Mouse (Mus musculus) embryonic stem cell, embryonic (primary cell): Measurements from ENCODE around the gene Zfp184.
"Not testable (repeated sequence)": the region's sequence is repeated elsewhere in the genome, so short reads cannot be mapped to it uniquely, and the experiment has no call there.

Experiments
- CTCF ChIA-PET, 4 experiments: fragments of 300-600 bp in 2 of 4; fragments of 350-600 bp in 2 of 4; sonication (Branson Sonifier 250); formaldehyde crosslinking; loops; one replicate each; lab custom pipeline; 2022; ENCODE audit warnings: inconsistent platforms in 2 of 4; lab: Charles Lee
- POLR2A ChIA-PET, 4 experiments: fragments of 300-600 bp in 2 of 4; fragments of 350-600 bp in 2 of 4; sonication (Branson Sonifier 250); formaldehyde crosslinking; loops; one replicate each; lab custom pipeline; 2022; ENCODE audit warnings: antibody characterized with exemption in 4 of 4, inconsistent platforms in 1 of 4; lab: Charles Lee

The Zfp184 gene

GRCm38 (mm10) chr13:21944926-21945740 lies at the start of gene Zfp184:
Zfp184 (plus strand) TSS chr13:21945094.
- ChIA-PET POLR2A (interaction anchor here in 3 of 4 experiments (0.6 to 1.6 kb wide), 18 partner anchors 13 to 571 kb away, joined by 3 to 6 read pairs (median 3); partner anchors contain the start of genes Hist1h2ah (in 2 of the 3), Hist1h2bk (in 2 of the 3), Hist1h2ak (in 1 of the 3) and Hist1h2bn (in 1 of the 3)), CTCF (interaction anchor here in 1 of 4 experiments (1.2 kb wide), 1 partner anchor 29 kb away, joined by 3 read pairs; no protein-coding TSS in a partner anchor)

- POLR2A ChIA-PET = interaction anchor here (0.7 to 2.5 kb wide), 27 partner anchors 9 to 1606 kb away, joined by 3 to 10 read pairs (median 4); partner anchors contain the start of genes Hist1h2ag (in 2 of the 4), Hist1h2bj (in 2 of the 4), Hist1h2ah (in 1 of the 4) and Hist1h2bk (in 1 of the 4)
- CTCF ChIA-PET = interaction anchor here in 2 of 4 experiments (0.6 to 0.9 kb wide), 2 partner anchors 12 to 1505 kb away, joined by 4 to 5 read pairs; no protein-coding TSS in a partner anchor
These were observed 48.2 kb upstream of the Zfp184 start for GRCm38 (mm10) chr13:21896549-21897244.

- ChIA-PET CTCF (interaction anchor here in 1 of 4 experiments (0.9 kb wide), 1 partner anchor 1505 kb away, joined by 4 read pairs; no protein-coding TSS in a partner anchor), POLR2A (interaction anchor here (0.6 to 2.5 kb wide), 27 partner anchors 8 to 1605 kb away, joined by 3 to 10 read pairs (median 4); partner anchors contain the start of genes Hist1h2ag (in 2 of the 4), Hist1h2bj (in 2 of the 4), Hist1h2ah (in 1 of the 4) and Hist1h2bk (in 1 of the 4))
These were observed 47.7 kb upstream of the Zfp184 start for GRCm38 (mm10) chr13:21897245-21897634.

- CTCF ChIA-PET = not testable (repeated sequence)
- POLR2A ChIA-PET = interaction anchor here in 3 of 4 experiments (0.5 to 1.2 kb wide), 4 partner anchors 9 to 143 kb away, joined by 3 to 4 read pairs (median 4); no protein-coding TSS in a partner anchor
These were observed 43.9 kb upstream of the Zfp184 start for GRCm38 (mm10) chr13:21900870-21901565.

GRCm38 (mm10) chr13:21903500-21903899 lies 41.4 kb upstream of the Zfp184 start:
- POLR2A ChIA-PET = interaction anchor here in 3 of 4 experiments (1.1 to 1.5 kb wide), 8 partner anchors 8 to 140 kb away, joined by 3 to 6 read pairs (median 3); partner anchors contain the start of genes Hist1h2bj (in 1 of the 3) and Pom121l2 (in 1 of the 3)
- CTCF ChIA-PET = no interaction called here

GRCm38 (mm10) chr13:21904090-21904489 lies 40.8 kb upstream of the Zfp184 start:
- CTCF ChIA-PET = not testable (repeated sequence)
- POLR2A ChIA-PET = interaction anchor here in 2 of 4 experiments (0.9 to 1.1 kb wide), 2 partner anchors 25 to 139 kb away, joined by 3 read pairs; partner anchors contain the start of gene Hist1h2bj (in 1 of the 2)

GRCm38 (mm10) chr13:21906301-21906700 lies 38.6 kb upstream of the Zfp184 start:
- POLR2A ChIA-PET = interaction anchor here in 3 of 4 experiments (0.5 to 1.4 kb wide), 6 partner anchors 10 to 659 kb away, joined by 3 to 6 read pairs (median 3); no protein-coding TSS in a partner anchor
- CTCF ChIA-PET = no interaction called here

- ChIA-PET CTCF (interaction anchor here in 1 of 4 experiments (1.0 kb wide), 1 partner anchor 122 kb away, joined by 3 read pairs; no protein-coding TSS in a partner anchor), POLR2A (interaction anchor here (0.5 to 3.1 kb wide), 23 partner anchors 8 to 1494 kb away, joined by 3 to 13 read pairs (median 4); partner anchors contain the start of genes Hist1h2ag (in 1 of the 4), Hist1h2ah (in 1 of the 4), Hist1h2bj (in 1 of the 4) and Hist1h2bk (in 1 of the 4))
These were observed 37.7 kb upstream of the Zfp184 start for GRCm38 (mm10) chr13:21906946-21907806.

GRCm38 (mm10) chr13:21907807-21908155 lies 37.1 kb upstream of the Zfp184 start:
- POLR2A ChIA-PET = interaction anchor here (0.5 to 3.1 kb wide), 23 partner anchors 8 to 1494 kb away, joined by 3 to 13 read pairs (median 4); partner anchors contain the start of genes Hist1h2ag (in 1 of the 4), Hist1h2ah (in 1 of the 4), Hist1h2an (in 1 of the 4) and Hist1h2bj (in 1 of the 4)
- CTCF ChIA-PET = interaction anchor here in 2 of 4 experiments (0.9 to 1.0 kb wide), 2 partner anchors 11 to 121 kb away, joined by 3 to 5 read pairs; no protein-coding TSS in a partner anchor

- CTCF ChIA-PET = no interaction called here
- POLR2A ChIA-PET = interaction anchor here in 3 of 4 experiments (0.6 to 2.2 kb wide), 12 partner anchors 8 to 1516 kb away, joined by 3 to 11 read pairs (median 3); partner anchors contain the start of genes Hist1h2ah (in 1 of the 3) and Hist1h2bk (in 1 of the 3)
These were observed 34.2 kb upstream of the Zfp184 start for GRCm38 (mm10) chr13:21910735-21911134.

GRCm38 (mm10) chr13:21911147-21911546 lies 33.7 kb upstream of the Zfp184 start:
- CTCF ChIA-PET = interaction anchor here in 2 of 4 experiments (0.5 to 0.6 kb wide), 2 partner anchors 8 to 1589 kb away, joined by 3 read pairs; no protein-coding TSS in a partner anchor
- POLR2A ChIA-PET = interaction anchor here in 3 of 4 experiments (0.6 to 2.2 kb wide), 11 partner anchors 8 to 124 kb away, joined by 3 to 11 read pairs (median 3); partner anchors contain the start of genes Hist1h2ah (in 1 of the 3) and Hist1h2bk (in 1 of the 3)

GRCm38 (mm10) chr13:21913854-21914253 lies 31.0 kb upstream of the Zfp184 start:
- CTCF ChIA-PET = no interaction called here
- POLR2A ChIA-PET = interaction anchor here in 1 of 4 experiments (1.1 to 2.1 kb wide), 3 partner anchors 15 to 129 kb away, joined by 3 to 6 read pairs (median 3); partner anchors contain the start of genes Hist1h2ag and Hist1h2bj

GRCm38 (mm10) chr13:21914599-21914998 lies 30.3 kb upstream of the Zfp184 start:
- ChIA-PET CTCF (interaction anchor here in 1 of 4 experiments (0.7 kb wide), 1 partner anchor 330 kb away, joined by 4 read pairs; no protein-coding TSS in a partner anchor), POLR2A (interaction anchor here in 2 of 4 experiments (1.1 to 2.6 kb wide), 6 partner anchors 9 to 129 kb away, joined by 3 to 9 read pairs (median 5); partner anchors contain the start of genes Hist1h2ag (in 2 of the 2) and Hist1h2bj (in 2 of the 2))

- CTCF ChIA-PET = interaction anchor here in 1 of 4 experiments (1.1 kb wide), 1 partner anchor 1609 kb away, joined by 3 read pairs; no protein-coding TSS in a partner anchor
- POLR2A ChIA-PET = interaction anchor here in 2 of 4 experiments (0.5 to 2.6 kb wide), 6 partner anchors 8 to 128 kb away, joined by 3 to 9 read pairs (median 6); partner anchors contain the start of genes Hist1h2ag (in 1 of the 2) and Hist1h2bj (in 1 of the 2)
These were observed 29.4 kb upstream of the Zfp184 start for GRCm38 (mm10) chr13:21915487-21915886.

GRCm38 (mm10) chr13:21916056-21916455 lies 28.8 kb upstream of the Zfp184 start:
- ChIA-PET POLR2A (interaction anchor here in 3 of 4 experiments (0.5 to 2.6 kb wide), 8 partner anchors 8 to 1549 kb away, joined by 3 to 9 read pairs (median 4); partner anchors contain the start of genes Btn1a1 (in 1 of the 3), Hist1h2ag (in 1 of the 3) and Hist1h2bj (in 1 of the 3)), CTCF (interaction anchor here in 1 of 4 experiments (1.1 kb wide), 1 partner anchor 1609 kb away, joined by 3 read pairs; no protein-coding TSS in a partner anchor)
